Mouse (Mus musculus): ENCODE data around the gene Bdkrb1. TPM values are rescaled to one million over a fixed set of nuclear protein-coding genes. Genes with fewer than 3 reads are reported as not detected.

The Bdkrb1 gene
- polyA plus RNA-seq, 1 experiment from 2014 or later = not detected

GRCm38 (mm10) chr12:105599098-105599497, 3.8 kb upstream of the Bdkrb1 start:
- no peak for ATAC-seq (ENCODE audit: insufficient read depth)

DNA sequence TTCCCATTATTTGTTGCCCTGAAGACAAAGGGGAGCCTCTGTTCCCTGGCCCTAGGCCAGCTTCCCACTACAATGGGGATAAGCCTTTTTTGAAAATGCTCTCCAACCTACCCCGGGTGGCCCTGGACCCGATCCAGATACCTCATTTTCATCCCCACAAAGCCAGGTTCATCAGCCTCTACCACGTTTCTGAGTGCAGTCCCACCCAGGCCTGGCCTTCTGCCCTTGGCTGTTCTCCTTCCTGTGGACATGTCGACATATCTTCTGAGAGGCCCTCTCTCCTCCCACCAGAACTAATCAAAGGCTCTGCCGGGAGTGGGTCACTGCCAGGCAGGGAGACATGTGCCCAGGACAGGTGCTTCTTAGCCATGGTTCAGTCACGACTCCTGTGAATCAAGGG, 1.3 kb upstream of the Bdkrb1 start:
- no peaks in the 10 kb centered on the region for H3K27me3 ChIP-seq
- no peak for ATAC-seq (ENCODE audit: insufficient read depth)
- H3K4me2 ChIP-seq = no peak overlapping the region
- 55% methylated on average over 6 of the region's 6 CpGs for WGBS (ENCODE audit: insufficient replicate concordance)
- H3K9me3 ChIP-seq (replicated peaks) = no peaks in the 10 kb centered on the region
- H3K9ac ChIP-seq = no peak overlapping the region
- H3K4me3 ChIP-seq (replicated peaks) = no peak overlapping the region
- H3K27ac ChIP-seq (replicated peaks) = no peak overlapping the region
- no peaks in the 10 kb centered on the region for H3K4me1 ChIP-seq (replicated peaks)
- no peaks in the 10 kb centered on the region for H3K36me3 ChIP-seq (replicated peaks)

More at GRCm38 (mm10) chr12:105599098-105599497, 3.8 kb upstream of the Bdkrb1 start:
- Histone ChIP-seq H3K4me2 (no peak overlapping the region), H3K27me3 (no peaks in the 10 kb centered on the region), H3K4me1 (replicated peaks) (no peaks in the 10 kb centered on the region), H3K9ac (no peak overlapping the region), H3K9me3 (replicated peaks) (no peaks in the 10 kb centered on the region), H3K4me3 (replicated peaks) (no peak overlapping the region), H3K36me3 (replicated peaks) (no peaks in the 10 kb centered on the region), H3K27ac (replicated peaks) (no peak overlapping the region)
- 50% methylated on average over 5 of the region's 5 CpGs for WGBS (ENCODE audit: insufficient replicate concordance)

DNA sequence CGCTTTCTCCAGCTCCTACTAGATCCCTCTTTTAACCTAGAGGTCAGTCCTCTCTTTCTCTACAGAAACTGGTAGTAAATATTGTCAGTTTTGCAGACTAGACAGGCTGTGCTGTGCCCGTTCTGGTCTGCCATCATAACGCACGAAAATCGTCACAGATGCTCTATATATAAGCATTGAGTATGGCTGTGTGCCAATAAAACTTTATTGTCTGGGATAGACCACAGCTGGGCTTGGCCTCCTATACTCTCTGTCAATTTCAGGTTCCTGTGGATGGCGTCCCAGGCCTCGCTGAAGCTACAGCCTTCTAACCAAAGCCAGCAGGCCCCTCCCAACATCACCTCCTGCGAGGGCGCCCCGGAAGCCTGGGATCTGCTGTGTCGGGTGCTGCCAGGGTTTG, 1.0 kb downstream of the Bdkrb1 start:
- 79% methylated on average over 11 of the region's 11 CpGs for WGBS (ENCODE audit: insufficient replicate concordance)
- no peaks in the 10 kb centered on the region for H3K9me3 ChIP-seq (replicated peaks)
- no peak for ATAC-seq (ENCODE audit: insufficient read depth)
- no peak overlapping the region for H3K4me3 ChIP-seq (replicated peaks)
- H3K4me2 ChIP-seq = no peak overlapping the region
- no peaks in the 10 kb centered on the region for H3K4me1 ChIP-seq (replicated peaks)
- no peaks in the 10 kb centered on the region for H3K36me3 ChIP-seq (replicated peaks)
- H3K27me3 ChIP-seq = no peaks in the 10 kb centered on the region
- H3K27ac ChIP-seq (replicated peaks) = no peak overlapping the region
- no peak overlapping the region for H3K9ac ChIP-seq

GRCm38 (mm10) chr12:105605212-105605611, 2.3 kb downstream of the Bdkrb1 start:
- H3K9me3 ChIP-seq (replicated peaks) = no peaks in the 10 kb centered on the region
- H3K9ac ChIP-seq = no peak overlapping the region
- no peak for ATAC-seq (ENCODE audit: insufficient read depth)
- no peak overlapping the region for H3K27ac ChIP-seq (replicated peaks)
- H3K4me3 ChIP-seq (replicated peaks) = no peak overlapping the region
- H3K36me3 ChIP-seq (replicated peaks) = no peaks in the 10 kb centered on the region
- no peaks in the 10 kb centered on the region for H3K4me1 ChIP-seq (replicated peaks)
- H3K27me3 ChIP-seq = no peaks in the 10 kb centered on the region
- 71% methylated on average over 8 of the region's 8 CpGs for WGBS (ENCODE audit: insufficient replicate concordance)
- no peak overlapping the region for H3K4me2 ChIP-seq

- Histone ChIP-seq H3K36me3 (replicated peaks) (no peaks in the 10 kb centered on the region), H3K4me3 (replicated peaks) (no peak overlapping the region), H3K4me1 (replicated peaks) (no peaks in the 10 kb centered on the region), H3K27me3 (no peaks in the 10 kb centered on the region), H3K9me3 (replicated peaks) (no peaks in the 10 kb centered on the region), H3K9ac (no peak overlapping the region), H3K27ac (replicated peaks) (no peak overlapping the region), H3K4me2 (no peak overlapping the region)
- 56% methylated on average over 4 of the region's 4 CpGs for WGBS (ENCODE audit: insufficient replicate concordance)
- no peak for ATAC-seq (ENCODE audit: insufficient read depth)
Observed at GRCm38 (mm10) chr12:105606881-105607280, 4.0 kb downstream of the Bdkrb1 start.

- Histone ChIP-seq H3K27ac (replicated peaks) (no peak overlapping the region), H3K27me3 (no peaks in the 10 kb centered on the region), H3K4me2 (no peak overlapping the region), H3K4me3 (replicated peaks) (no peak overlapping the region), H3K9ac (no peak overlapping the region), H3K9me3 (replicated peaks) (no peaks in the 10 kb centered on the region), H3K36me3 (replicated peaks) (peaks cover 20% of the 10 kb centered on the region), H3K4me1 (replicated peaks) (no peaks in the 10 kb centered on the region)
- ATAC-seq (ENCODE audit: insufficient read depth) = no peak
- WGBS (ENCODE audit: insufficient replicate concordance) = 66% methylated on average over 2 of the region's 2 CpGs
Observed at GRCm38 (mm10) chr12:105611045-105611444, 8.2 kb downstream of the Bdkrb1 start.

DNA sequence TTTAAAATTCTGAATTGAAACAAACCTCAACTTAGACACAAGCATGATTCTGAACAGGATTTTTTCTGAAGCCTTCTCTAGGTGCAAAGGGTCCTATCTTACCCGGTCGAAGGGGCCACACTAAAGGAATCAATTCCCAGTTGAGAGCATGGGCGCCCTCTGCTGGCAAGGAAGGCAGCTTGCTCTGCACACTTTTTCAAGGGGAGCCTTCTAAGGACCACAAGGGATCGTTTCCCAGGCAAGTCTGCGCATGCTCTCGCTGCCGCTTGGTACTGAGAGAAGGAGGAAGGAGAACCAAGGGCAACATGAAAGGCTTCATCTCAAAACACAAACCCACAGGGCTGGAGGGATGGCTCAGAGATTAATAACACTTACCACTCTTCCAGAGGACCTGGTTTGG, 8.9 kb downstream of the Bdkrb1 start:
- no peaks in the 10 kb centered on the region for H3K9me3 ChIP-seq (replicated peaks)
- H3K4me3 ChIP-seq (replicated peaks) = no peak overlapping the region
- no peaks in the 10 kb centered on the region for H3K4me1 ChIP-seq (replicated peaks)
- no peaks in the 10 kb centered on the region for H3K27me3 ChIP-seq
- peaks cover 27% of the 10 kb centered on the region for H3K36me3 ChIP-seq (replicated peaks)
- ATAC-seq (ENCODE audit: insufficient read depth) = no peak
- H3K27ac ChIP-seq (replicated peaks) = no peak overlapping the region
- H3K4me2 ChIP-seq = no peak overlapping the region
- WGBS (ENCODE audit: insufficient replicate concordance) = 17% methylated on average over 7 of the region's 7 CpGs
- H3K9ac ChIP-seq = no peak overlapping the region

DNA sequence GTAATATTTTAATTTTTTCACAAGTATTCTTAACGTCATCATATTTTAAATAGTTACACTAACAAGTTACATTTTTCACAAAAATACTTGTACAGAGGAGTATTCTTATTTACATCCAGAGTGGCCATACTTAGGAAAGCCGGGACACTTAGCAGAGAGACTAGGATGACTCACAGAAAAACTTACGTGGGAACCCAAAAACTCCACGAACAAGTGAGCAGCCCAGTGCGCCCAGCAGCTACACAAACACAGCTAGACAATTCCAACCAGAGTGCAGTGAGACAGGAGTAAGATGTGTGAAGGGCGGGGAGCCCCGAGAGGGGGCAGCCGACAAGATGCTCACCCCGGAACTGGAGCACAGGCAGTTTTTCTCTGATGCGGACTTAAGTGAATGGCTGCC, 10.7 kb downstream of the Bdkrb1 start:
- no peak for ATAC-seq (ENCODE audit: insufficient read depth)
- no peaks in the 10 kb centered on the region for H3K27me3 ChIP-seq
- WGBS (ENCODE audit: insufficient replicate concordance) = 83% methylated on average over 10 of the region's 10 CpGs
- H3K9ac ChIP-seq = no peak overlapping the region
- peaks cover 45% of the 10 kb centered on the region for H3K36me3 ChIP-seq (replicated peaks)
- no peak overlapping the region for H3K4me3 ChIP-seq (replicated peaks)
- H3K4me1 ChIP-seq (replicated peaks) = no peaks in the 10 kb centered on the region
- no peak overlapping the region for H3K4me2 ChIP-seq
- no peak overlapping the region for H3K27ac ChIP-seq (replicated peaks)
- H3K9me3 ChIP-seq (replicated peaks) = no peaks in the 10 kb centered on the region

GRCm38 (mm10) chr12:105622048-105622447, 19.2 kb downstream of the Bdkrb1 start:
- no peaks in the 10 kb centered on the region for H3K9me3 ChIP-seq (replicated peaks)
- WGBS (ENCODE audit: insufficient replicate concordance) = 84% methylated on average over 7 of the region's 7 CpGs
- H3K4me1 ChIP-seq (replicated peaks) = no peaks in the 10 kb centered on the region
- no peaks in the 10 kb centered on the region for H3K27me3 ChIP-seq
- H3K4me3 ChIP-seq (replicated peaks) = no peak overlapping the region
- ATAC-seq (ENCODE audit: insufficient read depth) = no peak
- H3K27ac ChIP-seq (replicated peaks) = no peak overlapping the region
- no peak overlapping the region for H3K9ac ChIP-seq
- peaks cover 84% of the 10 kb centered on the region for H3K36me3 ChIP-seq (replicated peaks)
- H3K4me2 ChIP-seq = no peak overlapping the region

GRCm38 (mm10) chr12:105622981-105623539, 20.2 kb downstream of the Bdkrb1 start:
- no peak for ATAC-seq (ENCODE audit: insufficient read depth)
- H3K27ac ChIP-seq (replicated peaks) = no peak overlapping the region
- 83% methylated on average over 12 of the region's 12 CpGs for WGBS (ENCODE audit: insufficient replicate concordance)
- H3K4me1 ChIP-seq (replicated peaks) = no peaks in the 10 kb centered on the region
- no peaks in the 10 kb centered on the region for H3K27me3 ChIP-seq
- no peaks in the 10 kb centered on the region for H3K9me3 ChIP-seq (replicated peaks)
- H3K36me3 ChIP-seq (replicated peaks) = peaks cover 83% of the 10 kb centered on the region
- no peak overlapping the region for H3K4me2 ChIP-seq
- no peak overlapping the region for H3K9ac ChIP-seq
- no peak overlapping the region for H3K4me3 ChIP-seq (replicated peaks)

- H3K9ac ChIP-seq = no peak overlapping the region
- peaks cover 70% of the 10 kb centered on the region for H3K36me3 ChIP-seq (replicated peaks)
- WGBS (ENCODE audit: insufficient replicate concordance) = 76% methylated on average over 7 of the region's 7 CpGs
- H3K9me3 ChIP-seq (replicated peaks) = no peaks in the 10 kb centered on the region
- H3K27ac ChIP-seq (replicated peaks) = no peak overlapping the region
- no peak for ATAC-seq (ENCODE audit: insufficient read depth)
- no peak overlapping the region for H3K4me3 ChIP-seq (replicated peaks)
- H3K27me3 ChIP-seq = no peaks in the 10 kb centered on the region
- H3K4me2 ChIP-seq = no peak overlapping the region
- H3K4me1 ChIP-seq (replicated peaks) = no peaks in the 10 kb centered on the region
Observed at GRCm38 (mm10) chr12:105625798-105626197, 22.9 kb downstream of the Bdkrb1 start.

GRCm38 (mm10) chr12:105634374-105635067, 31.6 kb downstream of the Bdkrb1 start:
- Histone ChIP-seq H3K9me3 (replicated peaks) (no peaks in the 10 kb centered on the region), H3K27me3 (no peaks in the 10 kb centered on the region), H3K4me3 (replicated peaks) (no peak overlapping the region), H3K27ac (replicated peaks) (no peak overlapping the region), H3K36me3 (replicated peaks) (peaks cover 81% of the 10 kb centered on the region), H3K9ac (no peak overlapping the region), H3K4me1 (replicated peaks) (no peaks in the 10 kb centered on the region), H3K4me2 (no peak overlapping the region)
- ATAC-seq (ENCODE audit: insufficient read depth) = no peak
- 89% methylated on average over 13 of the region's 13 CpGs for WGBS (ENCODE audit: insufficient replicate concordance)

All from liver, embryonic 15.5 days (tissue).